Mouse (Mus musculus) intestine, embryonic 15.5 days (tissue): ENCODE data around the gene Rhbdf1. TPM values are rescaled to one million over a fixed set of nuclear protein-coding genes. Genes with fewer than 3 reads are reported as not detected.
A peak's percentile ranks its signal among the peaks of the same experiment; 100 is the strongest.

Experiments
- ATAC-seq: fragments of 200-750 bp; cut with Nextera tagmentation; 2 replicates; pipeline ENCODE4 v1.8.0; 2017; ENCODE audit warnings: moderate TSS enrichment, moderate library complexity
- H3K27ac ChIP-seq: fragments of 300-500 bp; sonication (generic); 2 replicates; pipeline ENCODE4 v1.5.1; 2015; ENCODE audit warnings: mild to moderate bottlenecking, inconsistent platforms
- H3K27me3 ChIP-seq: fragments of 300-500 bp; sonication (generic); replicated peaks from 2 replicates; pipeline ENCODE4 v1.6.1; 2015; ENCODE audit warnings: inconsistent platforms
- H3K36me3 ChIP-seq: fragments of 300-500 bp; sonication (generic); 2 replicates; pipeline ENCODE4 v1.6.1; 2015; ENCODE audit warnings: inconsistent platforms
- H3K4me1 ChIP-seq: fragments of 300-500 bp; sonication (generic); replicated peaks from 2 replicates; pipeline ENCODE4 v1.6.1; 2015; ENCODE audit warnings: inconsistent platforms
- H3K4me2 ChIP-seq: fragments of 300-500 bp; sonication (generic); replicated peaks from 2 replicates; pipeline ENCODE4 v1.6.1; 2015; ENCODE audit warnings: mild to moderate bottlenecking, inconsistent platforms
- H3K4me3 ChIP-seq: fragments of 300-500 bp; sonication (generic); replicated peaks from 2 replicates; pipeline ENCODE4 v1.5.1; 2015; ENCODE audit warnings: inconsistent platforms
- H3K9ac ChIP-seq: fragments of 300-500 bp; sonication (generic); 2 replicates; pipeline ENCODE4 v1.6.1; 2015; ENCODE audit warnings: inconsistent platforms
- H3K9me3 ChIP-seq: fragments of 300-500 bp; sonication (generic); 2 replicates; pipeline ENCODE4 v1.6.1; 2016; ENCODE audit warnings: inconsistent platforms
- WGBS: fragments of 180-500 bp; shearing (Covaris S2); methylation state at CpG from one replicate; pipeline ENCODE4 v1.1.7; 2015; 5-methylcytosine and 5-hydroxymethylcytosine counted together
- polyA plus RNA-seq: library from polyadenylated mRNA; unstranded; fragments of >200 nt; fragmentation: Nextera tagmentation; extraction: Ambion mirVana; gene quantifications from 2 replicates; pipeline ENCODE4 v1.2.1, GENCODE M21; 2015

Gene Rhbdf1
- polyA plus RNA-seq, 1 experiment from 2014 or later = 53.5 TPM

- H3K4me3 ChIP-seq = no peak overlapping the region
- no peaks in the 10 kb centered on the region for H3K9me3 ChIP-seq
- H3K9ac ChIP-seq = no peak overlapping the region
- WGBS = 62% methylated on average over 9 of the region's 9 CpGs
- H3K36me3 ChIP-seq = peaks cover 16% of the 10 kb centered on the region
- H3K4me2 ChIP-seq = no peak overlapping the region
- peaks cover 22% of the 10 kb centered on the region for H3K4me1 ChIP-seq
- no peak overlapping the region for H3K27ac ChIP-seq
- ATAC-seq = no peak
- H3K27me3 ChIP-seq = no peaks in the 10 kb centered on the region
These were observed 14.8 kb upstream of the Rhbdf1 start for GRCm38 (mm10) chr11:32236712-32237410.

GRCm38 (mm10) chr11:32236132-32236531 is 14.0 kb upstream of the Rhbdf1 start:
- H3K9ac ChIP-seq = no peak overlapping the region
- WGBS = 73% methylated on average over 2 of the region's 2 CpGs
- H3K4me1 ChIP-seq = peaks cover 22% of the 10 kb centered on the region
- H3K4me2 ChIP-seq = no peak overlapping the region
- H3K27me3 ChIP-seq = no peaks in the 10 kb centered on the region
- peaks cover 23% of the 10 kb centered on the region for H3K36me3 ChIP-seq
- peak overlapping the region; percentile 56; the same call in 1 of the 2 replicates for H3K27ac ChIP-seq
- ATAC-seq = no peak
- H3K4me3 ChIP-seq = no peak overlapping the region
- H3K9me3 ChIP-seq = no peaks in the 10 kb centered on the region

GRCm38 (mm10) chr11:32235646-32236045 is 13.5 kb upstream of the Rhbdf1 start:
- Histone ChIP-seq H3K4me1 (peaks cover 22% of the 10 kb centered on the region), H3K4me2 (no peak overlapping the region), H3K9ac (no peak overlapping the region), H3K4me3 (no peak overlapping the region), H3K36me3 (peaks cover 23% of the 10 kb centered on the region), H3K9me3 (no peaks in the 10 kb centered on the region), H3K27me3 (no peaks in the 10 kb centered on the region), H3K27ac (no peak overlapping the region)
- ATAC-seq = peak; percentile 37
- WGBS = 27% methylated on average over 3 of the region's 3 CpGs

GRCm38 (mm10) chr11:32234816-32235485 is 12.9 kb upstream of the Rhbdf1 start:
- Histone ChIP-seq H3K9me3 (no peaks in the 10 kb centered on the region), H3K27ac (peak overlapping the region; percentile 56; the same call in 1 of the 2 replicates), H3K9ac (no peak overlapping the region), H3K4me2 (no peak overlapping the region), H3K27me3 (no peaks in the 10 kb centered on the region), H3K36me3 (peaks cover 29% of the 10 kb centered on the region), H3K4me1 (peaks cover 22% of the 10 kb centered on the region), H3K4me3 (no peak overlapping the region)
- ATAC-seq = no peak
- 79% methylated on average over 6 of the region's 6 CpGs for WGBS

- WGBS = 88% methylated on average over 3 of the region's 3 CpGs
- Histone ChIP-seq H3K9me3 (no peaks in the 10 kb centered on the region), H3K4me2 (no peak overlapping the region), H3K27me3 (no peaks in the 10 kb centered on the region), H3K4me1 (peaks cover 22% of the 10 kb centered on the region), H3K4me3 (no peak overlapping the region), H3K36me3 (peaks cover 23% of the 10 kb centered on the region), H3K27ac (no peak overlapping the region), H3K9ac (no peak overlapping the region)
- ATAC-seq = no peak
These were observed 11.8 kb upstream of the Rhbdf1 start for GRCm38 (mm10) chr11:32233895-32234294.

GRCm38 (mm10) chr11:32232848-32233247 is 10.7 kb upstream of the Rhbdf1 start:
- Histone ChIP-seq H3K27me3 (no peaks in the 10 kb centered on the region), H3K4me2 (no peak overlapping the region), H3K4me1 (peaks cover 21% of the 10 kb centered on the region), H3K9me3 (no peaks in the 10 kb centered on the region), H3K9ac (no peak overlapping the region), H3K36me3 (peaks cover 23% of the 10 kb centered on the region), H3K4me3 (no peak overlapping the region), H3K27ac (no peak overlapping the region)
- 69% methylated on average over 10 of the region's 10 CpGs for WGBS
- ATAC-seq = peak; percentile 14; the same call in 1 of the 2 replicates

GRCm38 (mm10) chr11:32231125-32231524 is 9.0 kb upstream of the Rhbdf1 start:
- 93% methylated on average over 2 of the region's 2 CpGs for WGBS
- H3K4me2 ChIP-seq = no peak overlapping the region
- H3K36me3 ChIP-seq = peaks cover 23% of the 10 kb centered on the region
- H3K4me1 ChIP-seq = peaks cover 24% of the 10 kb centered on the region
- no peak overlapping the region for H3K27ac ChIP-seq
- H3K9me3 ChIP-seq = no peaks in the 10 kb centered on the region
- ATAC-seq = no peak
- no peaks in the 10 kb centered on the region for H3K27me3 ChIP-seq
- H3K4me3 ChIP-seq = no peak overlapping the region
- H3K9ac ChIP-seq = no peak overlapping the region

- H3K4me2 ChIP-seq = no peak overlapping the region
- H3K27me3 ChIP-seq = no peaks in the 10 kb centered on the region
- peaks cover 25% of the 10 kb centered on the region for H3K4me1 ChIP-seq
- 84% methylated on average over 4 of the region's 4 CpGs for WGBS
- ATAC-seq = no peak
- no peaks in the 10 kb centered on the region for H3K9me3 ChIP-seq
- no peak overlapping the region for H3K4me3 ChIP-seq
- no peak overlapping the region for H3K27ac ChIP-seq
- peaks cover 23% of the 10 kb centered on the region for H3K36me3 ChIP-seq
- no peak overlapping the region for H3K9ac ChIP-seq
These were observed 8.1 kb upstream of the Rhbdf1 start for GRCm38 (mm10) chr11:32230220-32230619.

GRCm38 (mm10) chr11:32228292-32228845 is 6.3 kb upstream of the Rhbdf1 start:
- Histone ChIP-seq H3K27ac (no peak overlapping the region), H3K27me3 (no peaks in the 10 kb centered on the region), H3K9me3 (no peaks in the 10 kb centered on the region), H3K4me3 (no peak overlapping the region), H3K36me3 (peaks cover 15% of the 10 kb centered on the region), H3K9ac (no peak overlapping the region), H3K4me2 (no peak overlapping the region), H3K4me1 (peaks cover 28% of the 10 kb centered on the region)
- ATAC-seq = no peak
- 83% methylated on average over 3 of the region's 3 CpGs for WGBS

- no peaks in the 10 kb centered on the region for H3K27me3 ChIP-seq
- peaks cover 36% of the 10 kb centered on the region for H3K4me1 ChIP-seq
- no peak for ATAC-seq
- H3K4me2 ChIP-seq = peak overlapping the region; percentile 74; the same call in 1 of the 2 replicates
- WGBS = 88% methylated on average over 9 of the region's 9 CpGs
- H3K36me3 ChIP-seq = peaks cover 15% of the 10 kb centered on the region
- H3K27ac ChIP-seq = no peak overlapping the region
- no peak overlapping the region for H3K4me3 ChIP-seq
- H3K9me3 ChIP-seq = no peaks in the 10 kb centered on the region
- no peak overlapping the region for H3K9ac ChIP-seq
These were observed 5.5 kb upstream of the Rhbdf1 start for GRCm38 (mm10) chr11:32227555-32227954.

- H3K4me2 ChIP-seq = peak overlapping the region; percentile 74
- ATAC-seq = no peak
- WGBS = 36% methylated on average over 1 of the region's 1 CpGs
These were observed 4.9 kb upstream of the Rhbdf1 start for GRCm38 (mm10) chr11:32227041-32227440.

GRCm38 (mm10) chr11:32226124-32226871 is 4.2 kb upstream of the Rhbdf1 start, which contains the start of gene Mpg:
Mpg (plus strand) TSS chr11:32226505.
- H3K27ac ChIP-seq = peak within 1 kb of the TSS; percentile 91
- H3K36me3 ChIP-seq = peaks cover 7% of the 10 kb centered on the region
- peak within 1 kb of the TSS; percentile 63 for H3K4me3 ChIP-seq
- peaks cover 40% of the 10 kb centered on the region for H3K4me1 ChIP-seq
- peak within 1 kb of the TSS; percentile 67 for H3K9ac ChIP-seq
- 3% methylated on average over 47 of the region's 47 CpGs for WGBS
- ATAC-seq = peak; percentile 78
- peak within 1 kb of the TSS; percentile 74 for H3K4me2 ChIP-seq
- no peaks in the 10 kb centered on the region for H3K9me3 ChIP-seq
- H3K27me3 ChIP-seq = no peaks in the 10 kb centered on the region

More at GRCm38 (mm10) chr11:32227041-32227440, 4.9 kb upstream of the Rhbdf1 start:
- Histone ChIP-seq H3K9ac (peak overlapping the region; percentile 67), H3K27me3 (no peaks in the 10 kb centered on the region), H3K36me3 (peaks cover 14% of the 10 kb centered on the region), H3K9me3 (no peaks in the 10 kb centered on the region), H3K4me1 (peaks cover 40% of the 10 kb centered on the region), H3K27ac (peak overlapping the region; percentile 91), H3K4me3 (peak overlapping the region; percentile 63)
